Mouse (Mus musculus) CH12.LX (cell line): ENCODE results near the gene Tbc1d14. TPM values are rescaled to one million over a fixed set of nuclear protein-coding genes. Genes with fewer than 3 reads are reported as not detected.

Experiments
- DNase-seq: peaks from one replicate; pipeline ENCODE4 v3.0.0-alpha.2; 2013; ENCODE audit errors: extremely low read depth
- H3K27ac ChIP-seq: 2 replicates; pipeline ENCODE4 v1.5.1; 2012; ENCODE audit warnings: low read depth, mild to moderate bottlenecking, control low read depth, moderate library complexity; ENCODE audit not compliant: insufficient read depth
- H3K27me3 ChIP-seq: replicated peaks from 2 replicates; pipeline ENCODE3; 2012; ENCODE audit warnings: inconsistent platforms
- H3K36me3 ChIP-seq, 2 experiments: replicated peaks in 1 of 2; 2 replicates each; pipeline versions ENCODE3 to v1.6.1; 2012; ENCODE audit warnings: inconsistent platforms in 1 of 2, low read length in 1 of 2, mild to moderate bottlenecking in 1 of 2, mixed read lengths in 1 of 2, moderate library complexity in 1 of 2; ENCODE audit not compliant: control insufficient read depth in 1 of 2, insufficient read depth in 1 of 2
- H3K4me1 ChIP-seq, 2 experiments: 2 replicates each; pipeline ENCODE4 v1.6.1; 2012; ENCODE audit warnings: inconsistent platforms in 1 of 2, moderate library complexity in 1 of 2; ENCODE audit not compliant: insufficient read depth in 2 of 2, control insufficient read depth in 1 of 2
- H3K4me2 ChIP-seq: 2 replicates; pipeline ENCODE4 v1.6.1; 2012; ENCODE audit warnings: low read depth, mild to moderate bottlenecking, control low read depth; ENCODE audit not compliant: poor library complexity, insufficient read depth, severe bottlenecking
- H3K4me3 ChIP-seq, 3 experiments: fragments of 150-350 bp in 1 of 3; sonication (generic) in 1 of 3; replicated peaks in 1 of 3; 2 replicates each; pipeline versions ENCODE3 to v1.5.1; 2011 to 2012; ENCODE audit warnings: low read depth in 2 of 3, low read length in 2 of 3, mild to moderate bottlenecking in 2 of 3, moderate library complexity in 2 of 3, control low read depth in 1 of 3, improper control_type of control experiment in 1 of 3, inconsistent platforms in 1 of 3, mixed read lengths in 1 of 3; ENCODE audit not compliant: poor library complexity in 1 of 3
- H3K79me2 ChIP-seq: replicated peaks from 2 replicates; pipeline ENCODE4 v1.6.1; 2012; ENCODE audit warnings: mild to moderate bottlenecking, moderate library complexity; ENCODE audit not compliant: control insufficient read depth, poor library complexity, insufficient read depth, severe bottlenecking; ENCODE audit errors: extremely low read depth
- H3K9ac ChIP-seq: 2 replicates; pipeline ENCODE4 v1.6.1; 2012; ENCODE audit warnings: low read depth, mild to moderate bottlenecking, control low read depth, moderate library complexity; ENCODE audit not compliant: insufficient read depth
- H3K9me3 ChIP-seq: replicated peaks from 2 replicates; pipeline ENCODE3; 2012; ENCODE audit warnings: low read length, inconsistent platforms, mixed read lengths
- CHD1 ChIP-seq: IDR thresholded peaks from 2 replicates; pipeline ENCODE4 v1.6.1; 2012; ENCODE audit warnings: low read depth, low read length, improper control_type of control experiment, inconsistent platforms
- CTCF ChIP-seq, 2 experiments: IDR thresholded peaks in 1 of 2; conservative IDR thresholded peaks in 1 of 2; 2 replicates each; pipeline ENCODE4 v1.5.1; 2011 to 2012; ENCODE audit warnings: low read depth in 2 of 2, low read length in 2 of 2, improper control_type of control experiment in 1 of 2, inconsistent platforms in 1 of 2, mild to moderate bottlenecking in 1 of 2, moderate library complexity in 1 of 2
- EP300 ChIP-seq: IDR thresholded peaks from 2 replicates; pipeline ENCODE4 v1.6.1; 2011; ENCODE audit warnings: low read length, improper control_type of control experiment
- ETS1 ChIP-seq: conservative IDR thresholded peaks from 2 replicates; pipeline ENCODE4 v1.6.1; 2012; ENCODE audit warnings: low read depth, mild to moderate bottlenecking, inconsistent platforms, low read length, improper control_type of control experiment, moderate library complexity
- GABPA ChIP-seq: IDR thresholded peaks from 2 replicates; pipeline ENCODE4 v1.6.1; 2012; ENCODE audit warnings: low read depth, low read length, improper control_type of control experiment, inconsistent platforms; ENCODE audit not compliant: insufficient replicate concordance
- HCFC1 ChIP-seq: IDR thresholded peaks from 2 replicates; pipeline ENCODE4 v1.6.1; 2012; ENCODE audit warnings: low read depth, mild to moderate bottlenecking, inconsistent platforms, low read length, improper control_type of control experiment
- JUN ChIP-seq: IDR thresholded peaks from 2 replicates; pipeline ENCODE4 v1.6.1; 2011; ENCODE audit warnings: low read depth, mild to moderate bottlenecking, low read length, improper control_type of control experiment, moderate library complexity; ENCODE audit not compliant: insufficient read depth
- JUND ChIP-seq: conservative IDR thresholded peaks from 2 replicates; pipeline ENCODE4 v1.6.1; 2011; ENCODE audit warnings: low read depth, low read length, improper control_type of control experiment
- MAX ChIP-seq: IDR thresholded peaks from 2 replicates; pipeline ENCODE4 v1.6.1; 2011; ENCODE audit warnings: low read length, improper control_type of control experiment
- MXI1 ChIP-seq: IDR thresholded peaks from 2 replicates; pipeline ENCODE4 v1.6.1; 2011; ENCODE audit warnings: mild to moderate bottlenecking, low read depth, low read length, improper control_type of control experiment
- NRF1 ChIP-seq: IDR thresholded peaks from 2 replicates; pipeline ENCODE4 v1.6.1; 2014; ENCODE audit warnings: low read depth, mild to moderate bottlenecking, inconsistent platforms, low read length, improper control_type of control experiment, moderate library complexity
- PAX5 ChIP-seq: IDR thresholded peaks from 2 replicates; pipeline ENCODE4 v1.6.1; 2012; ENCODE audit warnings: low read length, inconsistent platforms, mixed read lengths
- POLR2AphosphoS2 ChIP-seq: IDR thresholded peaks from 2 replicates; pipeline ENCODE4 v1.6.1; 2011; ENCODE audit warnings: low read depth, low read length, improper control_type of control experiment
- RAD21 ChIP-seq: IDR thresholded peaks from 2 replicates; pipeline ENCODE4 v1.6.1; 2011; ENCODE audit warnings: low read depth, mild to moderate bottlenecking, low read length, improper control_type of control experiment, moderate library complexity
- TBP ChIP-seq: conservative IDR thresholded peaks from 2 replicates; pipeline ENCODE4 v1.6.1; 2011; ENCODE audit warnings: low read depth, low read length, improper control_type of control experiment
- USF1 ChIP-seq: IDR thresholded peaks from 2 replicates; pipeline ENCODE4 v1.6.1; 2014; ENCODE audit warnings: low read depth, mild to moderate bottlenecking, inconsistent platforms, low read length, improper control_type of control experiment
- USF2 ChIP-seq: conservative IDR thresholded peaks from 2 replicates; pipeline ENCODE4 v1.6.1; 2011; ENCODE audit warnings: low read depth, low read length, improper control_type of control experiment
- ZC3H11A ChIP-seq: IDR thresholded peaks from 2 replicates; pipeline ENCODE4 v1.6.1; 2012; ENCODE audit warnings: low read depth, mild to moderate bottlenecking, inconsistent platforms, low read length, improper control_type of control experiment
- ZKSCAN1 ChIP-seq: IDR thresholded peaks from 2 replicates; pipeline ENCODE4 v1.6.1; 2012; ENCODE audit warnings: low read depth, inconsistent platforms, low read length, improper control_type of control experiment, borderline replicate concordance
- ZMIZ1 ChIP-seq: IDR thresholded peaks from 2 replicates; pipeline ENCODE4 v1.6.1; 2012; ENCODE audit warnings: low read depth, mild to moderate bottlenecking, inconsistent platforms, low read length, improper control_type of control experiment
- ZNF384 ChIP-seq: IDR thresholded peaks from 2 replicates; pipeline ENCODE4 v1.6.1; 2012; ENCODE audit warnings: low read depth, low read length, improper control_type of control experiment, inconsistent platforms
- dilution Hi-C: fragments of 300-500 bp; cut with MboI; formaldehyde crosslinking; loops from 2 replicates; pipeline ENCODE4 v1.14.3; 2020; ENCODE audit warnings: low sequenced_read_pairs; ENCODE audit not compliant: extremely low pct_unique_long_range_greater_than_20kb, extremely low pct_ligation_motif_present
- in situ Hi-C: fragments of 300-500 bp; cut with MboI; formaldehyde crosslinking; loops from 3 replicates; pipeline ENCODE4 v1.14.3; 2019; ENCODE audit warnings: low sequenced_read_pairs, low pct_ligation_motif_present, low pct_unique_long_range_greater_than_20kb, mixed read lengths
- polyA plus RNA-seq: library from polyadenylated mRNA; unstranded; fragments of >175 nt; gene quantifications from 2 replicates; pipeline ENCODE4 v1.2.1, GENCODE M21; 2012; ENCODE audit warnings: low read depth; ENCODE audit not compliant: insufficient read length
- total RNA-seq, 2 experiments: library from RNA; depleted of rRNA; stranded (reverse); fragments of 300-350 nt in 1 of 2; fragments of >200 nt in 1 of 2; gene quantifications; 2 replicates each; pipeline ENCODE4 v1.2.3; 2012 to 2014

The Tbc1d14 gene
- total and polyA plus RNA-seq, 3 experiments, result 5.7 to 29.1 (median 10.1) TPM

DNA sequence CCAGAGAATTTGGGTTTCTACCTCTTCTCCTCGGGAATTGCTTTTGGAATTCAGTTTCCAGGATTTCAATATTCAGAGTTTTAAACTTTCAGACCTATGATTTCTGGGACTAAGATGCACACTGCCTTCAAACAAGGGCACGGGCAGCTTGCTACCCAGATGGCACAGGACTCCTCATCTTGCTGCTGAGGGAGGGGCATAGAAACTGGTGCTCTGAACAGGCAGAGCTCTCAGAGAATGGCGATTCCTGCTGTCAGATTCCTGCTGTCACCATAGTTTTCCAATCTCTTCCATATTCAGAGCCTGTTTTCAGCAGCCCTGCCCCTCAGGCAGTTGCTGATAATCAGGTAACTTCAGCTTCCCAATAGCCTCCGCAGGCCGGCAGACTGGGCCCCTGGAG lies 77.5 kb downstream of the Tbc1d14 start:
- H3K4me2 ChIP-seq, result no peak overlapping the region
- no peak overlapping the region for H3K27ac ChIP-seq
- H3K4me1 ChIP-seq, result peaks cover 0 to 10% of the 10 kb centered on the region in 2 experiments; a peak in 1 of 4 replicates
- H3K36me3 ChIP-seq, result peaks cover 78 to 92% of the 10 kb centered on the region in 2 experiments
- no peaks in the 10 kb centered on the region for H3K79me2 ChIP-seq
- dilution Hi-C loops, result no loop called here
- TF ChIP-seq ZKSCAN1 (no peak), MAX (no peak), EP300 (no peak), MXI1 (no peak), RAD21 (no peak), GABPA (no peak), CTCF (conservative IDR thresholded peaks at IDR 0.05 in 1 of 2, IDR thresholded peaks at IDR 0.05 in 1 of 2; ENCODE audit: low read depth in 2 of 2, low read length in 2 of 2) (no peak), TBP (no peak), NRF1 (no peak), USF2 (no peak), ZNF384 (no peak), ZC3H11A (no peak)
- no peak overlapping the region for H3K9ac ChIP-seq
- in situ Hi-C loops, result no loop called here
- DNase-seq, result no peak
- no peak overlapping the region for H3K4me3 ChIP-seq
- H3K27me3 ChIP-seq, result no peaks in the 10 kb centered on the region
- no peaks in the 10 kb centered on the region for H3K9me3 ChIP-seq

DNA sequence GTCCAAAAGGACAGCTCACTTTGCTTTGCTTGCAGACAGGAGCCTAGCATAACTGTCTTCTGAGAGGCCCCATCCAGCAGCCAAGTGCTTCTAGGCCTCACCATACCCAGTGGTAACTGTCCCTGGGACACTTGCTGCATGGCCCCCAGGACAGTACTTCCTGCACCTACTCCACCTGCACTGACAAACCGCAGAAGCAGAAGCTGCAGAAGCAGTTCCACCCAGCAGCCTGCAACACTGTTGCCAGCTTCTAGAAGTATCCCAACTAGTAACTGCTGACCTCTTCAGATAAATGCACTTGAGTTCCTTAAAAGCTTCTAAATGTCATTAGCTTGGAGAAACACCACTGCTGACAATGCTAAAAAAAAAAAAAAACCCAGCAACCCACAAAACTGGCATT lies 78.0 kb downstream of the Tbc1d14 start:
- H3K4me2 ChIP-seq, result no peak overlapping the region
- DNase-seq, result no peak
- H3K4me1 ChIP-seq, result peaks cover 0 to 10% of the 10 kb centered on the region in 2 experiments; a peak in 1 of 4 replicates
- no peak overlapping the region for H3K9ac ChIP-seq
- in situ Hi-C loops, result no loop called here
- no peak overlapping the region for H3K4me3 ChIP-seq
- TF ChIP-seq CTCF (conservative IDR thresholded peaks at IDR 0.05 in 1 of 2, IDR thresholded peaks at IDR 0.05 in 1 of 2; ENCODE audit: low read depth in 2 of 2, low read length in 2 of 2), result no peak
- TF ChIP-seq EP300, result no peak
- no peak for TF ChIP-seq USF1
- TF ChIP-seq JUND, result no peak
- TF ChIP-seq HCFC1, result no peak
- no peak for TF ChIP-seq ETS1
- TF ChIP-seq CHD1, result no peak
- TF ChIP-seq JUN, result no peak
- TF ChIP-seq RAD21, result no peak
- TF ChIP-seq NRF1, result no peak
- no peak for TF ChIP-seq POLR2AphosphoS2
- TF ChIP-seq PAX5, result no peak
- TF ChIP-seq ZMIZ1, result no peak
- H3K9me3 ChIP-seq, result no peaks in the 10 kb centered on the region
- no peak overlapping the region for H3K27ac ChIP-seq
- H3K36me3 ChIP-seq, result peaks cover 77 to 92% of the 10 kb centered on the region in 2 experiments
- no peaks in the 10 kb centered on the region for H3K27me3 ChIP-seq
- dilution Hi-C loops, result no loop called here
- H3K79me2 ChIP-seq, result no peaks in the 10 kb centered on the region
